Mouse (Mus musculus): ENCODE data around the gene Eef1akmt1. TPM values are rescaled to one million over a fixed set of nuclear protein-coding genes. Genes with fewer than 3 reads are reported as not detected.

Eef1akmt1 gene
- polyA plus RNA-seq (2015; fragmentation: Nextera tagmentation; extraction: Ambion mirVana) = 87.8 and 89.4 TPM in 2 replicates

- peak; percentile 100 for ATAC-seq (replicated peaks)
- peak within 1 kb of the TSS; percentile 48 for H3K4me2 ChIP-seq
- H3K9me3 ChIP-seq = no peaks in the 10 kb centered on the region
- H3K36me3 ChIP-seq (replicated peaks) = no peaks in the 10 kb centered on the region
- H3K27ac ChIP-seq = peak within 1 kb of the TSS; percentile 67
- peak within 1 kb of the TSS; percentile 63 for H3K4me3 ChIP-seq
- 9% methylated on average over 35 of the region's 35 CpGs for WGBS
- no peaks in the 10 kb centered on the region for H3K27me3 ChIP-seq (replicated peaks)
- peak within 1 kb of the TSS; percentile 84 for H3K9ac ChIP-seq
- H3K4me1 ChIP-seq = peaks cover 6% of the 10 kb centered on the region
These were observed at the start of gene Eef1akmt1 for GRCm38 (mm10) chr14:57571155-57572133. Eef1akmt1 (minus strand) TSS chr14:57571612.

DNA sequence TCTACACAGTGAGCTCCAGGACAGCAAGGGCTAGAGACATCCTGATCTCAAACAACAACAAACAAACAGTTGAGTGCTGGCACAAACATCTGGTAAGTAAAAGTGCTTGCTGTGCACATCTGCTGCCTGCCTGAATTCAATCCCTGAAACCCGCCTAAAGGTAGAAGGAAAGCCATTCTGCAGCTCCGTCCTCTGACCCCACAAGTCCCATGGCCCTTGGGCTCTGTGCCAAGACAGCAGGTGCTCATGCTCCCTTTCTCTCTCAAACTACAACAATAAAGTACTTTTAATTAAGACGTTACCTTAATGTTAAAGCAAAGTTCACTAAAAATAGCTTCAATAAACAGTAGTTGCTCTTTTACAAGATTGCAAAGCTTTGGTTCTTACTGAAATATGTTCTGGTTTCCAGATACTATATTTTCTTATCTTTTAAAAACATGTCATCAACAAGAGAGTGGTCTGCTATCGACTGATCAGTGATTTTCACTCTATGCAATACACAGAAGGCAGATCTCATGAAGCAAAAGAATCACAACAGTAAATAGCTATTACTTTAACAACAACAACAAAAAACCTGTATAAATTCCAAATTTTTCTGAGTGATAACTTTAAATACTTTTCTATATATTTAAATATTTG is 49.3 kb upstream of the Eef1akmt1 start:
- H3K9ac ChIP-seq = no peak overlapping the region
- H3K27me3 ChIP-seq (replicated peaks) = no peaks in the 10 kb centered on the region
- H3K4me2 ChIP-seq = no peak overlapping the region
- H3K4me1 ChIP-seq = no peaks in the 10 kb centered on the region
- ATAC-seq (replicated peaks) = no peak
- no peaks in the 10 kb centered on the region for H3K9me3 ChIP-seq
- H3K27ac ChIP-seq = no peak overlapping the region
- H3K4me3 ChIP-seq = no peak overlapping the region
- no peaks in the 10 kb centered on the region; the same call in 1 of the 2 replicates for H3K36me3 ChIP-seq (replicated peaks)
- WGBS = 45% methylated on average over 4 of the region's 4 CpGs

- Histone ChIP-seq H3K27me3 (replicated peaks) (no peaks in the 10 kb centered on the region), H3K4me3 (no peak overlapping the region), H3K4me1 (no peaks in the 10 kb centered on the region), H3K9me3 (no peaks in the 10 kb centered on the region), H3K4me2 (no peak overlapping the region), H3K36me3 (replicated peaks) (no peaks in the 10 kb centered on the region), H3K27ac (no peak overlapping the region), H3K9ac (no peak overlapping the region)
- WGBS = 49% methylated on average over 2 of the region's 2 CpGs
- no peak for ATAC-seq (replicated peaks)
These were observed 48.1 kb upstream of the Eef1akmt1 start for GRCm38 (mm10) chr14:57619487-57619886.

- Histone ChIP-seq H3K27me3 (replicated peaks) (no peaks in the 10 kb centered on the region), H3K9ac (no peak overlapping the region), H3K4me1 (no peaks in the 10 kb centered on the region), H3K9me3 (no peaks in the 10 kb centered on the region), H3K27ac (no peak overlapping the region), H3K4me3 (no peak overlapping the region), H3K36me3 (replicated peaks) (no peaks in the 10 kb centered on the region), H3K4me2 (no peak overlapping the region)
- 90% methylated on average over 1 of the region's 1 CpGs for WGBS
- no peak for ATAC-seq (replicated peaks)
These were observed 46.3 kb upstream of the Eef1akmt1 start for GRCm38 (mm10) chr14:57617675-57618074.

DNA sequence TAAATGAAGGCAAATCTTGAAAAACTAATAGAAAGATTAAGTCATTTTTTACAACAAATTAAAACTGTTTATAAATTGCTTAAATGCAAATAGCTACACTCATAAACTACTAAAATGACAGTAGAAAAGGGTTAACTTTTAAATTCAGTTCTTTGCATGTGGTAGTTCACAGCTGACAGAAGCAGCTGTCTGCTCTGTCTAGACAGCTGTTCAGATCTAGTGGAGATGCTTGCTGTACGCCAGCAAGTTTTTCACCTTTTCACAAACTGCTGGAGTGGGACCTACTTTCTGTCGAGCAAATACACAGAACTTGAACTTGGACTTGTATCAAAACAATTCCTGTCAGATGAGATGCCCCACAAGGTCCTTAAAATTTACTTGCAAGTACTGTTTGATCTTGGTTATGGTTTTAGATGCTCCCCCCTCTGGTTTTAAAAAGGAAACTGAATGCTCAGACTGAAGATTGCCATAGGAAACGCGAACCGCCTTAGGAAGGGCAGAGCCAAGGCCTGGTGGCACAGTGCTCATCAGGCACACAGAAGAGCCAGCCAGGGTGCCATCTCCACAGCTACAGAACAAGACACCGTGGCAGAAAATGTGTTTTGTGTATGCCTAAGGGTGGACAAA is 45.0 kb upstream of the Eef1akmt1 start:
- H3K27me3 ChIP-seq (replicated peaks) = no peaks in the 10 kb centered on the region
- 84% methylated on average over 6 of the region's 6 CpGs for WGBS

DNA sequence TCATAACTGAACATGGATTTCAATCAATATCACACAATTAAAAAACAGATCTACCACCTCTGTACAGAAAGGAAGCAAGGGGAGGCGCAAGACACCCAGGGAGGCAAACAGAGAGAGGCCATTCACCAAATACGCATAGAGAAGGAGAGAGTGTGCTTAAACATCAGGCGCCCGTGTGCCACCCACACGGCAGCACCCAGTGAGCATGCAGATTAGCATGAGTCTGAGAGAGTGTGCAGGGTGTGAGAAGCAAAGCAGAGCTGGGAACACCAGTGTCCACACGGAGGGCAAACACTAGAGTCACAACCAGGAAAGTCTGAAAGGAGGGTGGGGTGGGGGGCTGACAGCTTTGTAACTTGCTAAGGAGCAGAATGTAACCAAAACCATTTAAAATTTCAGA is 44.4 kb upstream of the Eef1akmt1 start:
- H3K4me3 ChIP-seq = no peak overlapping the region
- H3K9me3 ChIP-seq = no peaks in the 10 kb centered on the region
- no peak overlapping the region for H3K4me2 ChIP-seq
- no peak overlapping the region for H3K9ac ChIP-seq
- H3K27me3 ChIP-seq (replicated peaks) = no peaks in the 10 kb centered on the region
- no peaks in the 10 kb centered on the region for H3K4me1 ChIP-seq
- H3K27ac ChIP-seq = no peak overlapping the region
- H3K36me3 ChIP-seq (replicated peaks) = no peaks in the 10 kb centered on the region
- 74% methylated on average over 6 of the region's 6 CpGs for WGBS
- ATAC-seq (replicated peaks) = no peak

More for the DNA sequence above, 45.0 kb upstream of the Eef1akmt1 start:
- Histone ChIP-seq H3K27ac (no peak overlapping the region), H3K4me1 (no peaks in the 10 kb centered on the region), H3K4me2 (no peak overlapping the region), H3K9me3 (no peaks in the 10 kb centered on the region), H3K9ac (no peak overlapping the region), H3K4me3 (no peak overlapping the region), H3K36me3 (replicated peaks) (no peaks in the 10 kb centered on the region)
- ATAC-seq (replicated peaks) = no peak

DNA sequence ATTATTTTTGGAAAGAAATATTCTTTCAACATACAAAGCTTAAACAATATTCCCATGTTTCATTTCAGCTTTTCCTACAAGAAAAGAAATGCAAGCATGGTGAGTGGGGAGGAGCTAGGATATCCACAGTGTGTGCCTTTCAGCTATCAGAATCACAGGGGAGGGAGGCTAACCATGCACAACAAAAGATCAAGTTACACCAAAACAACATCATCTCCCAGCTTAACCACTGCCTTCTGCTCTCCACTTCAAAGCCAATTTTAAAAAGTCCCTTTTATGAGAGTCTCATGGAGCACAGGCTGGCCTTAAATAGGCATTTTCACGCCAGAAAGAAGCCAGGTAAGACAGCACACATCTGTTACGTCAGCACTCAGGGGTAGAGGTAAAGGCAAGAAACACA is 39.6 kb upstream of the Eef1akmt1 start:
- 55% methylated on average over 2 of the region's 2 CpGs for WGBS
- Histone ChIP-seq H3K4me2 (no peak overlapping the region), H3K9me3 (no peaks in the 10 kb centered on the region), H3K36me3 (replicated peaks) (no peaks in the 10 kb centered on the region), H3K27ac (no peak overlapping the region), H3K4me1 (peaks cover 11% of the 10 kb centered on the region), H3K27me3 (replicated peaks) (no peaks in the 10 kb centered on the region), H3K4me3 (no peak overlapping the region), H3K9ac (no peak overlapping the region)
- ATAC-seq (replicated peaks) = no peak

- no peaks in the 10 kb centered on the region for H3K36me3 ChIP-seq (replicated peaks)
- no peak overlapping the region for H3K9ac ChIP-seq
- H3K4me1 ChIP-seq = peaks cover 11% of the 10 kb centered on the region
- no peaks in the 10 kb centered on the region for H3K27me3 ChIP-seq (replicated peaks)
- no peaks in the 10 kb centered on the region for H3K9me3 ChIP-seq
- ATAC-seq (replicated peaks) = no peak
- H3K27ac ChIP-seq = no peak overlapping the region
- no peak overlapping the region for H3K4me3 ChIP-seq
- 80% methylated on average over 4 of the region's 4 CpGs for WGBS
- no peak overlapping the region for H3K4me2 ChIP-seq
These were observed 38.5 kb upstream of the Eef1akmt1 start for GRCm38 (mm10) chr14:57609816-57610329.

GRCm38 (mm10) chr14:57607500-57607899 is 36.1 kb upstream of the Eef1akmt1 start:
- Histone ChIP-seq H3K4me3 (no peak overlapping the region), H3K27ac (no peak overlapping the region), H3K9me3 (no peaks in the 10 kb centered on the region), H3K36me3 (replicated peaks) (peaks cover 4% of the 10 kb centered on the region; the same call in 1 of the 2 replicates), H3K27me3 (replicated peaks) (no peaks in the 10 kb centered on the region), H3K4me2 (no peak overlapping the region), H3K4me1 (peaks cover 11% of the 10 kb centered on the region), H3K9ac (no peak overlapping the region)
- WGBS = 38% methylated on average over 1 of the region's 1 CpGs
- peak; percentile 96 for ATAC-seq (replicated peaks)

DNA sequence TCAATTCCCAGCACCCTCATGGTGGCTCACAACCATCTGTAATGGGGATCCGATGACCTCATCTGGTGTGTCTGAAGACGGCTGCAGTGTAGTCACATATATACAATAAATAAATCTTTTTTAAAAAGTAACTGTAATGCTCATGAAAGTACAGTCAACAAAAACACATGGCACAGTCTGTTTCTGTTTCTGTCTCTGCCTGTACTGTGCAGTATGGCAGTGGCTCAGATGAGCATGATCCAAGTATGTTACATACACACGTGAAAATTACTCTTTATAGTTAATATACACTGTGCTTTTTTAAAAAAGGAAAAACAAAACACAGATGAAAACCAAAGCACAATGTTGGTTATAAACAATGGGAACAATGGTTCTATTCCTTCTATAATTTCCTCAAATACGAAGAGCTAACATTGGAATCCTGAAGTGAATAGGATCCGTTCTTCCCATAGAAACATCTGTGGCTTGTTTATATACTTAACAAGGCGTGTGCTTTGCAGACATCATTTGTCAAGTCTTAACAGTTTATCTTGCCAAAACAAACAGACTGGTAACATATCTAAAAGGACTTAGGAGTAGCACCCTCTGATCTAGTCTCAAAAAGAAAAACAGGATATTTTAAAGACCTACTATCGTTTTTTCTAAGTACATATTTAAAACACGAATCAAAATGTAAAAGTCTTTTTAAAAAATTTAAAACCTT is 35.4 kb upstream of the Eef1akmt1 start:
- Histone ChIP-seq H3K27ac (no peak overlapping the region), H3K27me3 (replicated peaks) (no peaks in the 10 kb centered on the region), H3K9me3 (no peaks in the 10 kb centered on the region), H3K4me2 (no peak overlapping the region), H3K36me3 (replicated peaks) (peaks cover 4% of the 10 kb centered on the region; the same call in 1 of the 2 replicates), H3K9ac (no peak overlapping the region), H3K4me1 (peaks cover 11% of the 10 kb centered on the region), H3K4me3 (no peak overlapping the region)
- 80% methylated on average over 8 of the region's 8 CpGs for WGBS
- ATAC-seq (replicated peaks) = no peak

- Histone ChIP-seq H3K27ac (no peak overlapping the region), H3K9ac (no peak overlapping the region), H3K9me3 (no peaks in the 10 kb centered on the region), H3K4me1 (no peaks in the 10 kb centered on the region), H3K4me2 (no peak overlapping the region), H3K4me3 (no peak overlapping the region), H3K27me3 (replicated peaks) (no peaks in the 10 kb centered on the region), H3K36me3 (replicated peaks) (peaks cover 15% of the 10 kb centered on the region)
- ATAC-seq (replicated peaks) = no peak
- 95% methylated on average over 5 of the region's 5 CpGs for WGBS
These were observed 21.9 kb upstream of the Eef1akmt1 start for GRCm38 (mm10) chr14:57593279-57593678.

Measured in midbrain, embryonic 15.5 days (tissue).